Mouse (Mus musculus): ENCODE measurements around the gene Unk. TPM values are rescaled to one million over a fixed set of nuclear protein-coding genes. Genes with fewer than 3 reads are reported as not detected.

The Unk gene
- polyA plus RNA-seq, 1 experiment: 21.5 TPM

DNA sequence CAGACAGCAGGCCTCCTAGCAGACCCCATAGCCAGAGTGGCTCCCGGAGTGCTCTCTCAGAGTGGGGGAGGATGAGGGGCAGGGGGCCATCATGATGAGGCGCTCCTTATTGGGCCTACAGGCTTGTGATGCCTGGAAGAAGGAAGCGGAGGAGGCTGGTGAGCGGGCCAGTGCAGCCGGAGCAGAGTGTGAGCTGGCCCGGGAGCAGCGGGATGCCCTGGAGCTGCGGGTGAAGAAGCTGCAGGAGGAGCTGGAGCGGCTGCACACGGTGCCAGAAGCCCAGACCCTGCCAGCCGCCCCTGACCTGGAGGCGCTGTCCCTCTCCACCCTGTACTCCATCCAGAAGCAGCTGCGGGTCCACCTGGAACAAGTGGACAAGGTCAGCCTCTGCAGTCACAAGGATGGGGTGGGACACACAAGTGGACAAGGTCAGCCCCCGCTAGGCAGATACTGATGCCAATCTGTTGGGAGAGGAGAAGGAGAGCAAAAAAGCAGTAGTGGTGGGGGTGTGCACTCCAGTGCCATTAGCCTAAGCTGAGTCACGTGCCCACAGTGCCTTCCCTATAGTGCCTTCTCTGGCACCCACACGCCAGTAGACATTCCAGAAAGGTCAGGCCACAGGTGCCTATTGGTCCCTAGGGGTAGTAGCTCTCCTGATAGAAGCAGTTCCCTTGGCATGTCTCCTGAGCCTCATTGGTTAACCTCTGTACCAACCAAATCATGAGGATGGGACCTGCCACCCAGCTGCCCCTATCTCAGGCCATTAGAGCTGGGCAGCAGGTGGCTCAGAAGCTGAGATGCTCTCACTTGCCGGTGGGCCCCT, 29.0 kb downstream of the Unk start:
- WGBS: 93% methylated on average over 17 of the region's 17 CpGs
- no peak for TF ChIP-seq CTCF (IDR thresholded peaks at IDR 0.05; ENCODE audit: extremely low read depth, insufficient read length, insufficient replicate concordance, low read depth, low read length)
- TF ChIP-seq POLR2A (IDR thresholded peaks at IDR 0.05; ENCODE audit: low read depth, low read length): no peak
- no peak overlapping the region for H3K27ac ChIP-seq (ENCODE audit: insufficient read depth, low read depth, low read length)
- peaks cover 12% of the 10 kb centered on the region for H3K4me1 ChIP-seq (ENCODE audit: control insufficient read depth, insufficient read depth, insufficient read length, low read length)
- peaks cover 40% of the 10 kb centered on the region for H3K36me3 ChIP-seq (ENCODE audit: control insufficient read depth, insufficient read depth, low read length)
- H3K27me3 ChIP-seq (ENCODE audit: control insufficient read depth, insufficient read depth, low read length): no peaks in the 10 kb centered on the region
- no peak overlapping the region for H3K4me3 ChIP-seq (ENCODE audit: low read depth, low read length)

GRCm38 (mm10) chr11:116059691-116060025, 29.5 kb downstream of the Unk start:
- peaks cover 35% of the 10 kb centered on the region for H3K36me3 ChIP-seq (ENCODE audit: control insufficient read depth, insufficient read depth, low read length)
- peaks cover 12% of the 10 kb centered on the region for H3K4me1 ChIP-seq (ENCODE audit: control insufficient read depth, insufficient read depth, insufficient read length, low read length)
- no peak for TF ChIP-seq POLR2A (IDR thresholded peaks at IDR 0.05; ENCODE audit: low read depth, low read length)
- no peak for TF ChIP-seq CTCF (IDR thresholded peaks at IDR 0.05; ENCODE audit: extremely low read depth, insufficient read length, insufficient replicate concordance, low read depth, low read length)
- no peak overlapping the region for H3K4me3 ChIP-seq (ENCODE audit: low read depth, low read length)
- 93% methylated on average over 11 of the region's 11 CpGs for WGBS
- no peaks in the 10 kb centered on the region for H3K27me3 ChIP-seq (ENCODE audit: control insufficient read depth, insufficient read depth, low read length)
- H3K27ac ChIP-seq (ENCODE audit: insufficient read depth, low read depth, low read length): no peak overlapping the region

DNA sequence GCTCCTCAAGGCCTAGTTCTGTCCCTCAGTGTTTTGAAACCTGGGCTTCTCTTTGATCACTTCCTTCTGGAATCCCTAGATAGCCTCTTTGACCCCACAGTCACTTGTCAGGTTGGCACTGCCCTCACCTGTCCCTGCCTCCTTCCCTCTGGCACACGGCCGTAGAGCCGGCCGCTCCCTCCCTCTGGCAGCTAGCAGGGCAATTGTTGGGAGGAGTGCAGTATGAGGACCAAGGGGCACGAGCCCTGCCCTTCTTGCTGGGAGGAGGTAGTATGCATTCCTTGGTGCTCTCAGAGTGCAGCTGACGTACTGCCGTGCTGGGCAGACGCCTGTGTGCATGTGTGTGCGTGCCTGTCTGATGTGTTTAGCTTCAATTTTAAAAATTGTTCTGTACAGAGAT, 30.5 kb downstream of the Unk start:
- TF ChIP-seq POLR2A (IDR thresholded peaks at IDR 0.05; ENCODE audit: low read depth, low read length) (no peak), CTCF (IDR thresholded peaks at IDR 0.05; ENCODE audit: extremely low read depth, insufficient read length, insufficient replicate concordance, low read depth, low read length) (no peak)
- H3K36me3 ChIP-seq (ENCODE audit: control insufficient read depth, insufficient read depth, low read length): peaks cover 25% of the 10 kb centered on the region
- no peak overlapping the region for H3K4me3 ChIP-seq (ENCODE audit: low read depth, low read length)
- H3K27me3 ChIP-seq (ENCODE audit: control insufficient read depth, insufficient read depth, low read length): no peaks in the 10 kb centered on the region
- H3K4me1 ChIP-seq (ENCODE audit: control insufficient read depth, insufficient read depth, insufficient read length, low read length): peaks cover 12% of the 10 kb centered on the region
- WGBS: 39% methylated on average over 9 of the region's 9 CpGs
- H3K27ac ChIP-seq (ENCODE audit: insufficient read depth, low read depth, low read length): peak overlapping the region; percentile 91

DNA sequence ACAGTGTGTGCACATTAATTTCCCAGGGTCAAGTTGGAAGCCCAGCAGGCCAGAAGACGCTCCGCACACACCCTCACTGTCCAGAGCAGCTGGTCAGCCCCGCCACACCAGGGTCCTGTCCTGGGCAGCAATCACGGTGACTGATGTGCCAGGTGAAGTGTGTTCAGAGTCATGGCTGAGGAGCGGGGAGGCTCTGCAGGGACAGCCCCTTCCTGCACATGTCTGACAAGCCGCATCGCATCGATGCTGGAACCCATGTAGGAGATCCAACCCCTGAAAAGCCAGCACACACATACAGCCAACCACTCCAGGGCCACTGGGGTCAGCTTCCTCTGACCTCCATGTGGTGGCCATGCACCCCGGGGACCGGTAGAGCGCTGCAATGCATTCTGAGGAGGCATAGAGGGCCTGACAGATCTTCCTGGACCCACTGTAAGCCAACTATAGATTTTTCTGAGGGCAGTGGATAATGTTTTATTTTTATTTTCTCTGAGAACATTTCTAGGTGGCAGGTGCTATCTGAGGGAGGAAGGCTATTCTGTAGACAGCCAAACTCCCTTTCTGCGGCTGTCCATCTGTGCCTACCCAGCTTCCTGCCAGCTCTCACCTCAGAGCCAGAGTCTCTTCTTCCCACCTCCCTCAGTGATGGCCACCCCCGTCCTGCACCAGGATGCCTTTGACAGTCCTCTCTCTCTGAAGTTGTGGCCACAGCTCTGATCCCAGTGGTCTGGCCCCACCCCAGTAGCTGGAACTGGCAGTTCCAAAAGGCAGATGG, 31.7 kb downstream of the Unk start:
- peaks cover 15% of the 10 kb centered on the region; the same call in 1 of the 2 replicates for H3K36me3 ChIP-seq (ENCODE audit: control insufficient read depth, insufficient read depth, low read length)
- H3K27ac ChIP-seq (ENCODE audit: insufficient read depth, low read depth, low read length): no peak overlapping the region
- no peak for TF ChIP-seq POLR2A (IDR thresholded peaks at IDR 0.05; ENCODE audit: low read depth, low read length)
- no peak for TF ChIP-seq CTCF (IDR thresholded peaks at IDR 0.05; ENCODE audit: extremely low read depth, insufficient read length, insufficient replicate concordance, low read depth, low read length)
- WGBS: 92% methylated on average over 13 of the region's 13 CpGs
- H3K4me1 ChIP-seq (ENCODE audit: control insufficient read depth, insufficient read depth, insufficient read length, low read length): peaks cover 12% of the 10 kb centered on the region
- H3K4me3 ChIP-seq (ENCODE audit: low read depth, low read length): no peak overlapping the region
- H3K27me3 ChIP-seq (ENCODE audit: control insufficient read depth, insufficient read depth, low read length): no peaks in the 10 kb centered on the region

- TF ChIP-seq CTCF (IDR thresholded peaks at IDR 0.05; ENCODE audit: extremely low read depth, insufficient read length, insufficient replicate concordance, low read depth, low read length) (no peak), POLR2A (IDR thresholded peaks at IDR 0.05; ENCODE audit: low read depth, low read length) (no peak)
- H3K27me3 ChIP-seq (ENCODE audit: control insufficient read depth, insufficient read depth, low read length): no peaks in the 10 kb centered on the region
- no peak overlapping the region for H3K4me3 ChIP-seq (ENCODE audit: low read depth, low read length)
- H3K36me3 ChIP-seq (ENCODE audit: control insufficient read depth, insufficient read depth, low read length): peaks cover 10% of the 10 kb centered on the region; the same call in 1 of the 2 replicates
- 81% methylated on average over 8 of the region's 8 CpGs for WGBS
- H3K27ac ChIP-seq (ENCODE audit: insufficient read depth, low read depth, low read length): no peak overlapping the region
- H3K4me1 ChIP-seq (ENCODE audit: control insufficient read depth, insufficient read depth, insufficient read length, low read length): peaks cover 12% of the 10 kb centered on the region
Observed at GRCm38 (mm10) chr11:116062521-116062920, 32.4 kb downstream of the Unk start.

DNA sequence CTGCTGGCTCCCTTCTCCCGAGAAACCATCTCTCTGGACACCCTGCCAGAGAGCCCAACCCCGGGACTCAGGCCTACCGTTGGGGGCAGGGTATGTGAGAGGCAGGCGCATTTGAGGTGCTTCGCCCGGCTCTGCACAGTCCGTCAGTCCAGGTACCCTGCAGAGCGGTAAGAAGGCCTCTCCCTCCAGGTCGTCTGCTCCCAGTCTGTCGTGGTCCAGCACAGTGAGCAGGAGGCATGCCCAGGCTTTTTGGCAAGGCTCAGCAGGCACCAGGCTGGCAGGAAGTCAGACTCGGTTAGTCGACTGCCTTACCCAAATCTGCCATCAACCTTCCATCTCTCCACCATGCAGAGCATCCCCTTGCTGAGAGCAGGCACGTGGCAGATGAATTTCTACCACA, 33.4 kb downstream of the Unk start:
- Histone ChIP-seq H3K4me1 (ENCODE audit: control insufficient read depth, insufficient read depth, insufficient read length, low read length) (peaks cover 12% of the 10 kb centered on the region), H3K36me3 (ENCODE audit: control insufficient read depth, insufficient read depth, low read length) (peaks cover 9% of the 10 kb centered on the region; the same call in 1 of the 2 replicates), H3K4me3 (ENCODE audit: low read depth, low read length) (no peak overlapping the region), H3K27ac (ENCODE audit: insufficient read depth, low read depth, low read length) (no peak overlapping the region), H3K27me3 (ENCODE audit: control insufficient read depth, insufficient read depth, low read length) (no peaks in the 10 kb centered on the region)
- WGBS: 61% methylated on average over 13 of the region's 13 CpGs
- TF ChIP-seq CTCF (IDR thresholded peaks at IDR 0.05; ENCODE audit: extremely low read depth, insufficient read length, insufficient replicate concordance, low read depth, low read length) (no peak), POLR2A (IDR thresholded peaks at IDR 0.05; ENCODE audit: low read depth, low read length) (no peak)

Measured in small intestine, adult 2 months (tissue).